Mouse (Mus musculus): ENCODE data around the gene Alox5ap.

The Alox5ap gene

GRCm38 (mm10) chr5:149259093-149259492, 5.5 kb upstream of the Alox5ap start:
- no peak for DNase-seq (ENCODE audit: low spot score)

GRCm38 (mm10) chr5:149261449-149261848, 3.1 kb upstream of the Alox5ap start:
- DNase-seq (ENCODE audit: low spot score) = no peak

- no peak for DNase-seq (ENCODE audit: low spot score)
Measured at GRCm38 (mm10) chr5:149261866-149262265, 2.7 kb upstream of the Alox5ap start.

GRCm38 (mm10) chr5:149264878-149265279, 312 bp downstream of the Alox5ap start:
- no peak for DNase-seq (ENCODE audit: low spot score)

- no peak for DNase-seq (ENCODE audit: low spot score)
Measured at GRCm38 (mm10) chr5:149266761-149267221, 2.2 kb downstream of the Alox5ap start.

GRCm38 (mm10) chr5:149267493-149267892, 2.9 kb downstream of the Alox5ap start:
- DNase-seq (ENCODE audit: low spot score) = no peak

- DNase-seq (ENCODE audit: low spot score) = no peak
Measured at GRCm38 (mm10) chr5:149271291-149271690, 6.7 kb downstream of the Alox5ap start.

GRCm38 (mm10) chr5:149272535-149272934, 8.0 kb downstream of the Alox5ap start:
- no peak for DNase-seq (ENCODE audit: low spot score)

- no peak for DNase-seq (ENCODE audit: low spot score)
Measured at GRCm38 (mm10) chr5:149274390-149275104, 10.0 kb downstream of the Alox5ap start.

GRCm38 (mm10) chr5:149275105-149275494, 10.5 kb downstream of the Alox5ap start:
- DNase-seq (ENCODE audit: low spot score) = no peak

- no peak for DNase-seq (ENCODE audit: low spot score)
Measured at GRCm38 (mm10) chr5:149277529-149277928, 13.0 kb downstream of the Alox5ap start.

GRCm38 (mm10) chr5:149279273-149279844, 14.8 kb downstream of the Alox5ap start:
- DNase-seq (ENCODE audit: low spot score) = peak; percentile 56

- no peak for DNase-seq (ENCODE audit: low spot score)
Measured at GRCm38 (mm10) chr5:149283009-149283408, 18.4 kb downstream of the Alox5ap start.

- DNase-seq (ENCODE audit: low spot score) = no peak
Measured at GRCm38 (mm10) chr5:149283821-149284220, 19.3 kb downstream of the Alox5ap start.

GRCm38 (mm10) chr5:149286021-149286420, 21.5 kb downstream of the Alox5ap start:
- DNase-seq (ENCODE audit: low spot score) = no peak

GRCm38 (mm10) chr5:149287148-149288038, 22.8 kb downstream of the Alox5ap start:
- no peak for DNase-seq (ENCODE audit: low spot score)

- no peak for DNase-seq (ENCODE audit: low spot score)
Measured at GRCm38 (mm10) chr5:149291266-149291665, 26.7 kb downstream of the Alox5ap start.

GRCm38 (mm10) chr5:149293071-149293470, 28.5 kb downstream of the Alox5ap start:
- peak; percentile 57 for DNase-seq (ENCODE audit: low spot score)

- no peak for DNase-seq (ENCODE audit: low spot score)
Measured at GRCm38 (mm10) chr5:149296808-149297207, 32.2 kb downstream of the Alox5ap start.

GRCm38 (mm10) chr5:149297464-149297863, 32.9 kb downstream of the Alox5ap start:
- DNase-seq (ENCODE audit: low spot score) = no peak

GRCm38 (mm10) chr5:149298234-149298633, 33.7 kb downstream of the Alox5ap start:
- DNase-seq (ENCODE audit: low spot score) = no peak

GRCm38 (mm10) chr5:149312884-149313652, 48.5 kb downstream of the Alox5ap start:
- no peak for DNase-seq (ENCODE audit: low spot score)

Data from left cerebral cortex, adult 11 months (tissue).